Mouse (Mus musculus) hematopoietic stem cell, adult 5-6 weeks (primary cell): ENCODE measurements around the gene Ubtd2. TPM values are rescaled to one million over a fixed set of nuclear protein-coding genes. Genes with fewer than 3 reads are reported as not detected.

ENCODE experiments used
- ATAC-seq, 2 experiments: fragments of 125-278 bp in 1 of 2; replicated peaks in 1 of 2; 2 replicates each; pipeline ENCODE4 v1.8.0; 2016 to 2017; ENCODE audit warnings: inconsistent platforms in 2 of 2, mild to moderate bottlenecking in 2 of 2, moderate number of reproducible peaks in 2 of 2, low read depth in 1 of 2, moderate TSS enrichment in 1 of 2; ENCODE audit not compliant: low FRiP score in 2 of 2, poor library complexity in 2 of 2, severe bottlenecking in 2 of 2, insufficient read depth in 1 of 2, low TSS enrichment in 1 of 2
- total RNA-seq: library from RNA; stranded (forward); fragments of 172-1452, 232-1000 nt; gene quantifications from 2 replicates; pipeline ENCODE4 v1.2.3, GENCODE M21; 2017

Ubtd2 gene
- total RNA-seq, 1 experiment from 2014 or later, result 4.7 TPM

- no peak for ATAC-seq
Observed at GRCm38 (mm10) chr11:32551056-32551455, 95.9 kb downstream of the Ubtd2 start.

GRCm38 (mm10) chr11:32551579-32552297 is 96.6 kb downstream of the Ubtd2 start:
- ATAC-seq, result no peak

- no peak for ATAC-seq
Observed at GRCm38 (mm10) chr11:32552401-32553090, 97.4 kb downstream of the Ubtd2 start.

DNA sequence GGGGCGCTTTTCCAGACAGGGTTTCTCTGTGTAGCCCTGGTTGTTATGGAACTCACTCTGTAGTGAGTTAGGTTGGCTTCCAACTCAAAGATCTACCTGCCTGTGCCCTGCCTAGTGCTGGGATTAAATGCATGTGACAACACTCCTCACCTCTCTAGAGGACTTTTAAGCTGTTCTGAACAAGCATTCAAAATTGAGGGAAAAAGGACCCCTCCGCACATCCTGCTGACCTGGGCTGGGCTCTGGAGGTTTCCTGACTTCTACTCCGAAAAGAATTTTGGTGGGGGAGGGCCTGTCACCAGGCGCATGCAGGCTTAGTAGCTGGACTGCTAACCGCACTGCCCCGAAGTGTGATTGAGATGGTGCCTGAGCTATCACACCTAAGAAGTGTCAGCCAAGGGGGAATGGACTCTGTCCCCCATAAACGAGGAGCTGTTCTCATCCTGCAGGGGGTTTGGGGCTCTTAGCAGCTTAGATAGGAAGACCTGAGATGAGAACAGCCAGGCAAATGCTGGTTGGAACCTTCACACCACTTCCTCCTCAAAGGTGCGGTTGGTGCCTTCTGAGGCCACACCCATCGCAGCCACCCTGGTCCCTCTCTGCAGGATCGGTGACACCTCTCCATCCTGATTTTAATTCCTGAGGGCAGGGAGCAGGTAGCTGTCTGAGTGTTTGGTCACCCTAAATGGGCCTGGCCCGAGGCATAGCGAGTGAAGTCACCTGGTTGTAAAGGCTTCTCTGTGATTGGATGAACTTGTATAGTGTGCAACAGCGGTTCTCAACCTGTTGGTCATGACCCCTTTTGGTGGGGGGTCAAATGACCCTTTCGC is 98.4 kb downstream of the Ubtd2 start:
- ATAC-seq, result peak; percentile 44 to 54

DNA sequence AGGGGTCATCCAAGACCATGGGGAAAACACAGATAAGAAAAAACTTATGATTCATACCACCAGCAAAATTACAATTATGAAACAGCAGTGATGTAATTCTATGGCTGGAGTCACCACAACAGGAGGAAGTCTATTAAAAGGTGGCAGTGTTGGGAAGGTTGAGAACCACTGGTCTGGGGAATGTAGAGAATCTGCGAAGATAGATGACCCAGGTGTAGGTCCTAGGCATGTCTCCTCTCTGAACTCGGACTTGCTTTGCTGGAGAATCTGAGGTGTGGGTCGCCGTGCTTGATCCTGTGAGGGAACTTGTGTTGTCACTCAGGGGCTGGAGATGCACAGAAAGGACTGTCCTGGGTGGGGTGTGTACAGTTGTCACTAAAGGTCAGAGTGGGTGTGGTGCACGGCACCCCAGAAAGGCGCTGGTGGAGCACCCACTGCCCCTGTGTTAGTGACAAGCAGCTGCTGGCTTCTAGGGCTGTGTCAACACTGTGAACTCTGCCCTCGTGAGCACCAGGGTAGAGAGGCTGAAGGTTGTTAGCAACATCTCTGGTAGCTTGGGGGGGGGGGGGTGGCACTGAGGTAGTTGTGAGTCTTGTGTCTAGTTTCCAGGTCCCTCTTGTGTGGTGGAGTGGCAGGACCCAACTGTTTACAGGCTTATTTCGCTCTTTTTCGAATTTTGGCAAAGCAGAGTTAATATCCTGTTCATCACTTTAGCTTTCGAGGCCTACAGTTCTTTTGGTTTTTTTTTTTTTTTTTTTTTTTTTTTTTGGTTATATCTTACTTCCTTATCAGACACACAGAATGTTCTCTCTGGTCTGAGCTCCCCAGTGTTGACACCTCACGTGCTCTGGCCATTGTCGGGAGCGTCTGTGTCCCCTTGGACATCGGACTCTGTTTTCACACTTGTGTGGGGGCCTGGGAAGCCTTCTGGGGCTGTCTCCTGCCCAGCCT is 99.2 kb downstream of the Ubtd2 start:
- ATAC-seq, result no peak; a peak in 1 of 4 replicates

- ATAC-seq, result no peak
Observed at GRCm38 (mm10) chr11:32555103-32555689, 100.0 kb downstream of the Ubtd2 start.

GRCm38 (mm10) chr11:32556333-32556990 is 101.3 kb downstream of the Ubtd2 start:
- ATAC-seq, result no peak

- ATAC-seq, result no peak
Observed at GRCm38 (mm10) chr11:32558026-32558425, 102.9 kb downstream of the Ubtd2 start.

DNA sequence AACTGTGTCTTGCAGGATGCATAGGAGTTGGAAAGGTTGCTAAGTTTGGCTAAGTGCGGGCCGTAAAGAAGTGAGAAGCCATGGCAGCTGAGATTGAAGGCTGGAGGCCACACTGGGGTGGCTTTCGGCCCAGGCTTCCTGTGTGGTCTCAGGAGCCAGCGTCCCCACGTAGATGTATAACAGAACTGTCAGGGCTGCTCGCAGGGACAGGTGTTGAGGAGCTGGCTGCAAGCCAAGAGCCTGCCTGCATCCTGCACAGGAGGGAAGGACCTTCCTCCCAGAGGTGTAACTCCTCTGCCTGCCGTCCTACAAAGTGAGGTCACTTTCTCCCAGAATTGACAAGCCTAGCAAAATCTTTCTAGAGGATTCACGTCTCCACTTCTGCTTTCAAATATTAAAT is 103.5 kb downstream of the Ubtd2 start:
- peak; percentile 82 to 84 for ATAC-seq

- ATAC-seq, result no peak
Observed at GRCm38 (mm10) chr11:32560015-32560770, 105.0 kb downstream of the Ubtd2 start.

GRCm38 (mm10) chr11:32561465-32562355 is 106.5 kb downstream of the Ubtd2 start:
- no peak for ATAC-seq

DNA sequence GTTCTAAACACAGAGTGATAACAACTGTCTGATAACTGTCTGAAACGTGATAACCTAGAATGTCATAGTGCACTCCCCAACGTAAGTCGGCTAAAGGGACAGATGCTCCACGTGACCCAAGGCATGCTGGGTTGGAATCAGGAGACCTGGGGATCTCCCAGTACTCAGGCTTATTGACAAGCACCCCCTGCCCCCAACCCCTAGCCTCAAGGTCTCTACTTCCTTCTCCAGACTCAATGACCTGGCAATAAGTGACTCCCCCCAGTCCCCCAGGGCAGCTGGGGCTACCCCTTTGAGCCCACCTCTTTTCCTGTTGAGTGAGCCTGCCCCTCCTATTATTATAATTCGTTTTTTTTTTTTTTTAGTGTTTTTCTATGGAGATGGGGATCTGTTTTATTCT is 107.5 kb downstream of the Ubtd2 start:
- no peak for ATAC-seq

DNA sequence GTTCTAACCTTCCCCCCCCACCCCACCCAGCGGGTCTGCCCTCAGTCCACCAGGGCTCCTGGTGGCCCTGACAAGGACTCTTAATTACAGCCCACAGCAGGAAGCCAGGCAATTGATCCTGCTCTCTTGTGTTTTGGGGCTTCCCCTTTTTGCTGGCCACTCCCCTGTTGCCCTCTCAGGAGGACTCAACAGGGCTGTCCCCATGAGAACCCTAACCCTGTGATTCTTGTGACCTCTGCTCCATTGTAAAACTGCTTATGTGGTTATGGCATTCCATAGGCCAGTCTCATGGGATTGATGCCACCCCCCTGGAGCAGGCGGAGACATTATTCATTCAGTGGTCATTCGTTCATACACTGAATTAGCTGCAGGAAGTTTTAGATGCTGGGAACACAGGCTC is 108.5 kb downstream of the Ubtd2 start:
- peak; percentile 47 to 56 for ATAC-seq

- no peak for ATAC-seq
Observed at GRCm38 (mm10) chr11:32564629-32565028, 109.5 kb downstream of the Ubtd2 start.

DNA sequence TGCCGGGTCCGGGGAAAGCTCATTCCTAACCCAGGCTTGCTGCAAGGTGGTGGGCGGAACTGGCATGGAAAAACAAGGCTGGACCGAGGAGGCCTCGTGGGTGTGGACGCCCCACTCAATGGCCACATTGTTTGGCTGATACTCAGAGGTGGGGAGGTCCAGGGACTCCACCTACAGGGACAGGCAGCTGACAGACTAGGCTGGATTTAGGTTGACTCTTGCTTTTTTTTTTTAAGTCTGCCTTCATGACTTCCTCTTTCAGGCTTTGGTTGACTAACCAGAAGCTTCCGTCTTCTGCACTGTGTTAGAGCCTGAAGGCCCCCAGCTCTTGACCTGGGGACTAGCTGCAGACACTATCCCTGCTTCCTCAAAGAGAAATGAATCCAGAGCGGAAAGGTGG is 109.9 kb downstream of the Ubtd2 start:
- peak; percentile 90 for ATAC-seq
